Mouse (Mus musculus) neural tube, embryonic 12.5 days (tissue): ENCODE data around the gene Ccdc24. TPM values are rescaled to one million over a fixed set of nuclear protein-coding genes. Genes with fewer than 3 reads are reported as not detected.

Experiments
- polyA plus RNA-seq: library from polyadenylated mRNA; unstranded; fragments of >200 nt; fragmentation: Nextera tagmentation; extraction: Ambion mirVana; gene quantifications from 2 replicates; pipeline ENCODE4 v1.2.1, GENCODE M21; 2016

Ccdc24 gene
- polyA plus RNA-seq, 1 experiment from 2014 or later = 2.7 TPM

Other genes starting within 250 kb of the Ccdc24 start
- gene Dmap1, start 190.3 kb downstream of the Ccdc24 start, polyA plus RNA-seq = 66.3 and 77.5 TPM in 2 replicates
- gene Gm12845, start 148.1 kb downstream of the Ccdc24 start, polyA plus RNA-seq = not detected in 2 replicates
- not detected in 2 replicates for gene Klf17, start 106.9 kb downstream of the Ccdc24 start, polyA plus RNA-seq
- gene Slc6a9, start 38.1 kb downstream of the Ccdc24 start, polyA plus RNA-seq = 16.6 and 17.3 TPM in 2 replicates
- 44.5 and 46.9 TPM in 2 replicates for gene B4galt2, start 10.9 kb upstream of the Ccdc24 start, polyA plus RNA-seq
- 308 and 323 TPM in 2 replicates for gene Atp6v0b, start 14.8 kb upstream of the Ccdc24 start, polyA plus RNA-seq
- gene Dph2, start 19.5 kb upstream of the Ccdc24 start, polyA plus RNA-seq = 23.0 and 27.5 TPM in 2 replicates
- 65.7 and 68.5 TPM in 2 replicates for gene Ipo13, start 42.4 kb upstream of the Ccdc24 start, polyA plus RNA-seq
- 1.3 and 3.1 TPM in 2 replicates for gene Artn, start 57.2 kb upstream of the Ccdc24 start, polyA plus RNA-seq